Mouse (Mus musculus): ENCODE measurements around the gene Gm2163. TPM values are rescaled to one million over a fixed set of nuclear protein-coding genes. Genes with fewer than 3 reads are reported as not detected.

Gm2163 gene
- 6.6 TPM for polyA plus RNA-seq (2014; fragmentation: Illumina TruSeq; extraction: RNeasy Lipid Tissue Mini Kit (QIAGEN cat#74804); ENCODE audit: low read depth, low replicate concordance)

GRCm38 (mm10) chr4:42466452-42466851, at the start of gene Gm2163:
Gm2163 (plus strand) TSS chr4:42466752.

GRCm38 (mm10) chr4:42439078-42439477, 27.5 kb upstream of the Gm2163 start, which contains the start of gene Gm21586:
Gm21586 (plus strand) TSS chr4:42439378.

GRCm38 (mm10) chr4:42528075-42528474, 61.5 kb downstream of the Gm2163 start, which contains the start of gene Fam205a2:
Fam205a2 (minus strand) TSS chr4:42528175.

GRCm38 (mm10) chr4:42611895-42612294, 145.3 kb downstream of the Gm2163 start, which contains the start of gene Gm10591:
Gm10591 (plus strand) TSS chr4:42612195.

GRCm38 (mm10) chr4:42629419-42629818, 162.9 kb downstream of the Gm2163 start, which contains the start of gene Gm2564:
Gm2564 (plus strand) TSS chr4:42629719.

Other genes starting within 250 kb of the Gm2163 start
- gene Gm10600, start 226.1 kb upstream of the Gm2163 start, polyA plus RNA-seq (2014; fragmentation: Illumina TruSeq; extraction: RNeasy Lipid Tissue Mini Kit (QIAGEN cat#74804); ENCODE audit: low read depth, low replicate concordance): 0.48 TPM
- not detected for gene Ccl21b, start 211.0 kb upstream of the Gm2163 start, polyA plus RNA-seq (2014; fragmentation: Illumina TruSeq; extraction: RNeasy Lipid Tissue Mini Kit (QIAGEN cat#74804); ENCODE audit: low read depth, low replicate concordance)
- not detected for gene Gm21953, start 172.5 kb upstream of the Gm2163 start, polyA plus RNA-seq (2014; fragmentation: Illumina TruSeq; extraction: RNeasy Lipid Tissue Mini Kit (QIAGEN cat#74804); ENCODE audit: low read depth, low replicate concordance)
- gene Fam205a3, start 148.4 kb upstream of the Gm2163 start, polyA plus RNA-seq (2014; fragmentation: Illumina TruSeq; extraction: RNeasy Lipid Tissue Mini Kit (QIAGEN cat#74804); ENCODE audit: low read depth, low replicate concordance): not detected
- gene Gm21586, start 27.4 kb upstream of the Gm2163 start, polyA plus RNA-seq (2014; fragmentation: Illumina TruSeq; extraction: RNeasy Lipid Tissue Mini Kit (QIAGEN cat#74804); ENCODE audit: low read depth, low replicate concordance): not detected
- not detected for gene Fam205a2, start 61.4 kb downstream of the Gm2163 start, polyA plus RNA-seq (2014; fragmentation: Illumina TruSeq; extraction: RNeasy Lipid Tissue Mini Kit (QIAGEN cat#74804); ENCODE audit: low read depth, low replicate concordance)
- not detected for gene Gm10591, start 145.4 kb downstream of the Gm2163 start, polyA plus RNA-seq (2014; fragmentation: Illumina TruSeq; extraction: RNeasy Lipid Tissue Mini Kit (QIAGEN cat#74804); ENCODE audit: low read depth, low replicate concordance)
- not detected for gene Gm2564, start 163.0 kb downstream of the Gm2163 start, polyA plus RNA-seq (2014; fragmentation: Illumina TruSeq; extraction: RNeasy Lipid Tissue Mini Kit (QIAGEN cat#74804); ENCODE audit: low read depth, low replicate concordance)
- gene Ccl27b, start 188.5 kb downstream of the Gm2163 start, polyA plus RNA-seq (2014; fragmentation: Illumina TruSeq; extraction: RNeasy Lipid Tissue Mini Kit (QIAGEN cat#74804); ENCODE audit: low read depth, low replicate concordance): 12.2 TPM
- not detected for gene Il11ra2, start 195.1 kb downstream of the Gm2163 start, polyA plus RNA-seq (2014; fragmentation: Illumina TruSeq; extraction: RNeasy Lipid Tissue Mini Kit (QIAGEN cat#74804); ENCODE audit: low read depth, low replicate concordance)